Mouse (Mus musculus) large intestine, adult 2 months (tissue): ENCODE measurements around the gene Tmem259. TPM values are rescaled to one million over a fixed set of nuclear protein-coding genes. Genes with fewer than 3 reads are reported as not detected.
A peak's percentile ranks its signal among the peaks of the same experiment; 100 is the strongest.

Experiments
- DNase-seq: peaks from one replicate; pipeline ENCODE4 v3.0.0-alpha.2; 2012; ENCODE audit warnings: low read depth, low spot score
- WGBS: fragments of 180-500 bp; shearing (Covaris S2); methylation state at CpG from one replicate; pipeline ENCODE4 v1.1.7; 2018; 5-methylcytosine and 5-hydroxymethylcytosine counted together
- polyA plus RNA-seq: library from polyadenylated mRNA; depleted of rRNA; stranded (reverse); fragments of >200 nt; gene quantifications from 2 replicates; pipeline ENCODE4 v1.2.3, GENCODE M21; 2012; rRNA removed

The Tmem259 gene
- 194 and 223 TPM in 2 replicates for polyA plus RNA-seq

GRCm38 (mm10) chr10:79984195-79984816 lies at the start of gene Tmem259:
Tmem259 (minus strand) TSS chr10:79984330.
- no peak for DNase-seq
- under 1% methylated on average over 49 of the region's 49 CpGs for WGBS

- DNase-seq, result peak; percentile 71
- WGBS, result 9% methylated on average over 5 of the region's 5 CpGs
Measured at GRCm38 (mm10) chr10:80032799-80033480, 48.8 kb upstream of the Tmem259 start.

- WGBS, result 91% methylated on average over 17 of the region's 17 CpGs
- no peak for DNase-seq
Measured at GRCm38 (mm10) chr10:80030736-80031135, 46.6 kb upstream of the Tmem259 start.

- no peak for DNase-seq
- 90% methylated on average over 9 of the region's 9 CpGs for whole genome bisulfite sequencing
Measured at GRCm38 (mm10) chr10:80030191-80030590, 46.1 kb upstream of the Tmem259 start.

- no peak for DNase-seq
- WGBS, result 91% methylated on average over 13 of the region's 13 CpGs
Measured at GRCm38 (mm10) chr10:80028521-80028846, 44.4 kb upstream of the Tmem259 start.

- DNase-seq, result no peak
- 53% methylated on average over 20 of the region's 20 CpGs for WGBS
Measured at GRCm38 (mm10) chr10:80027681-80028520, 43.8 kb upstream of the Tmem259 start.

- WGBS, result 52% methylated on average over 12 of the region's 12 CpGs
- DNase-seq, result no peak
Measured at GRCm38 (mm10) chr10:80025889-80026288, 41.8 kb upstream of the Tmem259 start.

GRCm38 (mm10) chr10:80025463-80025862 lies 41.3 kb upstream of the Tmem259 start:
- DNase-seq, result no peak
- 53% methylated on average over 10 of the region's 10 CpGs for whole genome bisulfite sequencing

GRCm38 (mm10) chr10:80025044-80025347 lies 40.9 kb upstream of the Tmem259 start:
- DNase-seq, result no peak
- 54% methylated on average over 4 of the region's 4 CpGs for WGBS

GRCm38 (mm10) chr10:80024229-80025043 lies 40.3 kb upstream of the Tmem259 start:
- no peak for DNase-seq
- 74% methylated on average over 15 of the region's 15 CpGs for WGBS

GRCm38 (mm10) chr10:80023758-80024157 lies 39.6 kb upstream of the Tmem259 start:
- WGBS, result 47% methylated on average over 5 of the region's 5 CpGs

GRCm38 (mm10) chr10:80022806-80023205 lies 38.7 kb upstream of the Tmem259 start:
- DNase-seq, result no peak
- 88% methylated on average over 8 of the region's 8 CpGs for WGBS

More at GRCm38 (mm10) chr10:80023758-80024157, 39.6 kb upstream of the Tmem259 start:
- no peak for DNase-seq

GRCm38 (mm10) chr10:80022164-80022563 lies 38.0 kb upstream of the Tmem259 start:
- no peak for DNase-seq
- WGBS, result 84% methylated on average over 12 of the region's 12 CpGs

GRCm38 (mm10) chr10:80021320-80021641 lies 37.2 kb upstream of the Tmem259 start:
- DNase-seq, result no peak
- WGBS, result 60% methylated on average over 13 of the region's 13 CpGs

- DNase-seq, result no peak
- 77% methylated on average over 18 of the region's 18 CpGs for WGBS
Measured at GRCm38 (mm10) chr10:80020603-80021319, 36.6 kb upstream of the Tmem259 start.

- no peak for DNase-seq
Measured at GRCm38 (mm10) chr10:80020191-80020590, 36.1 kb upstream of the Tmem259 start.

GRCm38 (mm10) chr10:80019471-80020131 lies 35.5 kb upstream of the Tmem259 start:
- 57% methylated on average over 20 of the region's 20 CpGs for WGBS
- no peak for DNase-seq

More at GRCm38 (mm10) chr10:80020191-80020590, 36.1 kb upstream of the Tmem259 start:
- WGBS, result 68% methylated on average over 11 of the region's 11 CpGs

GRCm38 (mm10) chr10:80018739-80019297 lies 34.7 kb upstream of the Tmem259 start:
- WGBS, result 21% methylated on average over 14 of the region's 15 CpGs
- no peak for DNase-seq
